Mouse (Mus musculus): ENCODE data around the gene Meltf.

Meltf gene

GRCm38 (mm10) chr16:31896971-31897774, 18.6 kb downstream of the Meltf start:
- DNase-seq = peak; percentile 83

- DNase-seq = peak; percentile 75
Measured at GRCm38 (mm10) chr16:31898546-31899326, 20.1 kb downstream of the Meltf start.

GRCm38 (mm10) chr16:31901886-31902285, 23.3 kb downstream of the Meltf start:
- DNase-seq = no peak

DNA sequence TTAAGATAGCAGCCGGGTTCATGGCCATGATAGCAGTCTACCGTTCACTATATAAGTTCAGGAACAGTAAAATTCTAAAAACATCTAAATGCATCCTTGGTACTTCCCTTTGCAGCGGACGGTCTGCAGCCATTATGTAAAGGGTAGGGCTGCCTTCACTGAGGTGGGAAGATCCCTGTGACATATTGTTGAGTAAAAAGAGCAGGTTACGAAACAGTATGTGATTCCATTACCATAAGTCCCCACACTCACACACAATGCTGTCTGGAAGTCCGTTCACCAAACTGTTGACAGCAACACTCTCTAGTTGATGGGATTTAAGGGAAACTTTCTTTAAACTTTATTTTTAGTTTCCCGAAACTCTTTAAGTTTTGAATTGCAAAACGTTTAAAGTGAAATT, 24.6 kb downstream of the Meltf start:
- DNase-seq = no peak

- DNase-seq = no peak
Measured at GRCm38 (mm10) chr16:31905331-31905730, 26.7 kb downstream of the Meltf start.

DNA sequence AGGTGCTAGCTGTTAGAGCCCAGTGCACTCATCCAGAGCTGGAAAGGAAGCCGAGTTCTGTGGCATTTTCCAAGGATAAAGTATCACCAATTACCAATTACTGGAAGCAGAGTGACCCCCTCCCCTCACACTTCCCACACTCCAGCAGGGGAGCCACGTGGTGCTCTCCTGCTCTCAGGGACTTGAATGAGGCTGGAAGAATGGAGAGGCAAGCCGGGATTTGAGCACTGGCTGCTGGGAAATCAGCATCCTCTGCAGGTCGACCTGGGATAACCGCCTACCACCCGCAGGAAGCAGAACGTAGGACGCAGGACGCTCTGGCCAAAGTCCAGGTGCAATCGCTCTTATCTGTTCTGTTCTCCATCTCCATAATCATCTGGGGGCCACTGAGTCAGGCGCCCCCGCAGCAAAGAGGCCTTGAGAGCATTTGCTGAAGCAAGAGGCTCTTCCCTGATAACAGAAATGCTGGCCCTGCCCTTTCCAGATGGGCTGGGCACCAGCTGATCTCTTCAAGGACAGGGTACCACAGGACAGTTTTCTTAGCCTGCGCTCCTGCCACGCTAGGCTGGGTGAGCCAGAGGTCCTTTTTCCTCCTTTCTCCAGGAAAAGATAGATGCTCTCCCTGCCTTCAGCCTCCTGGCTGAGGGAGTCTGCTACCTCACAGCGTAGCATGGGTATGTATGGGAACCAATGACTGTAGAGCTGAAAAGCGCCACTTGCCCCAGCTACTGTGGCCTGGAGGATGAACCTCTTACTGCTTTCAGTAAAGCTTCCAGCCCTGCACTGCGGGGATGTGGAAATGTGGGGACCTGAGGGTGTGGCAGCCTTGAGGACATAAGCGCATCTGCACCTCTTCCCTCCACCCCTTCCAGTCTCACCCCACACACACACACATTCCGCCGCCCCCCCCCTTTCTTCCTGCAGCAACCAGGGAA, 27.5 kb downstream of the Meltf start:
- peak; percentile 38 for DNase-seq

GRCm38 (mm10) chr16:31906896-31907295, 28.3 kb downstream of the Meltf start:
- no peak for DNase-seq

- no peak for DNase-seq
Measured at GRCm38 (mm10) chr16:31908959-31909358, 30.3 kb downstream of the Meltf start.

GRCm38 (mm10) chr16:31910281-31910847, 31.8 kb downstream of the Meltf start:
- DNase-seq = no peak

DNA sequence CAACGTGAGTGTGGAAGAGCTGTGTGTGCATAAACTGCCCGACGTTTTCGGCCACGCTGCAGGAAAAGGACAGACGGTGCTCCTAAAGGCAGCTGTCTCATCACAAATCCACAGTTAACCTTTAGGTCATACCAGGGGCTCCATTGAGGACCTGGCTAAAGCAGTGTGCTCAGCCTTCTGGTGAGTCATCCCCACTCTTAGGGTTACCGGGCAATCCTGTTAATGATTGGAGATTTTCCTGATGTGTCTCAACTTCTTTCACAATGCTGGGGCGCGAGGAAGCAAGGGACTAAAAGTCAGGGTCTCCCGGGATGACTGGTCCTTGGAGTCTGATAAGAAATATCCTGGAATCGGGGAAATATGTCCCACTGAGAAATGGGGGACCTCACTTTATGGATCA, 39.2 kb downstream of the Meltf start:
- no peak for DNase-seq

DNA sequence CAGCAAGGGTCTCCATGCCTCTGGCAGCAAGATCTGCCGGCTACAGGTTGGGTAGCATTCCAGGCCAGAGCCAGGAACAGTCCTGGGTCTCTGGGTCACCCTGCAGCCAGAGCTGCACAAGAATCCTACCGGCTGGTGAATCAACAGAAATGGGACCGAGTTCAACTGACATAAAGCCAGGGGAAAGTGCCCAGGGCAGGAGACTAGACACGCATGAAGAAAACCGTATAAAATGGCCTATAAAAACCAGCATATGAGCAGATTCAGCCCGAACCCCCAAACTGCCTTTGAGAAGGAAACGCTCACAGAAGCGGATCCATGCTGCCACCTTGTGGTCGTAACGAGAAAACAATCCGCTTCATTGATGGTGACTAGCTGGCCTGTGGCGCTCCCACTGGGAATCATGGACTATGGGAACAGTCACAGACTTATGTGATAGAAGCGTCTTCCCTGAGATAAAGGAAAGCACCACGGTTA, 39.7 kb downstream of the Meltf start:
- DNase-seq = peak; percentile 91

- DNase-seq = no peak
Measured at GRCm38 (mm10) chr16:31924368-31924767, 45.8 kb downstream of the Meltf start.

GRCm38 (mm10) chr16:31926091-31926490, 47.5 kb downstream of the Meltf start:
- DNase-seq = no peak

GRCm38 (mm10) chr16:31926547-31927182, 48.1 kb downstream of the Meltf start:
- DNase-seq = no peak

DNA sequence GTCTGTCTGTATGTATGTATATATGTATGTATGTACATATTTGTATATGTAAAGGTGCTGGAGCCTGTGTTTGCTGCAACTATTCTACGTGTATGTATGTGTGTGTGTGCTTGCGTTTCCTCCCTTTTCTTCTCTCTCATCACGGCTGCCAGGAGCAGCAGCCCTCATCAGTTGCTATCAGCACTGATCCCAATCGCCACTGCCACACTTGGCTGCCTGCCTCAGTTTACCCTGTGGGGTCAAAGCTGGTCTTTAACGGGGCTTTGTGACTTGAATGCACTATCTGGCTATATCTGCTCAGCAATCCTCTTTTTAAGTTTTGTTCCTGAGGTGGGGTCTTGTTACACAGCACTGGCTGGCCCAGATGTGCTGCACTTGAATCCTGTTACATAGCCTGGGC, 48.8 kb downstream of the Meltf start:
- no peak for DNase-seq

DNA sequence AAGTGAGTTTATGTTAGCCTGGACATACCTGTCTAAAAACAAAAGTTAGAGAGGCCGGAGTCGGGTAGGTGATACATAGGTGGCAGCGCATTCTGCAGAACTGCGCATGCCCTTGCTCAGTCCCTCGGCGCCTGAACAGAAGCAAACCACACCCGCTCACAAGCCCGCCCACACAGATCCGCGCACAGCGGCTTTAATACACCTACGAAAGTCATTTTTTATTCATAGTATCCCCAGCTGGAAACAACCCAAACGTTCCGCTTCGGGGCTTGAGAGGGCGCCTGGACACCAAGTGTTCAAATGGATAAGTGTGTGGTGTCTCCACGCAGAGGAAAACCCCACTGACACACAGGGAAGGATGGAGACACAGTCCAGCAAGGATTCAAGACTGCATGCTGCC, 52.7 kb downstream of the Meltf start:
- no peak for DNase-seq

DNA sequence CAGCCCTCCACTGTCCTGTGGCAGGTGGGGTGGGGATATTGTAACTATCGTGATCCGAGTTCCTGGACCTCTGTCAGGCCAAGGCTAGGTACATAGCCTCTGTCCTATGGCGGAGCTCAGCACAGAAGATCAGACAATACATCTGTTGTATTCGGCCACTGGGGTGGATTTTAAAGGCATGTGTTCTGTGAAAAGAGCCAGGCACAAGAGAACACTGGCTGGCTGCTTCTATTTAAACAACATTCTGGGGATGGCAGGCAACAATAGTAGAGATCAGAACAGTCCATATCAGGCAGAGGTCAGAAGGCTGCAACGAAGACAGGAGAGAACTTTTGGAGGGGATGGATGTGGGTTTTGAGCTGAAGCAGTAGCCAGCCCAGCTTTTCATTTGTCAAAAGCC, 53.6 kb downstream of the Meltf start:
- DNase-seq = peak; percentile 79

DNA sequence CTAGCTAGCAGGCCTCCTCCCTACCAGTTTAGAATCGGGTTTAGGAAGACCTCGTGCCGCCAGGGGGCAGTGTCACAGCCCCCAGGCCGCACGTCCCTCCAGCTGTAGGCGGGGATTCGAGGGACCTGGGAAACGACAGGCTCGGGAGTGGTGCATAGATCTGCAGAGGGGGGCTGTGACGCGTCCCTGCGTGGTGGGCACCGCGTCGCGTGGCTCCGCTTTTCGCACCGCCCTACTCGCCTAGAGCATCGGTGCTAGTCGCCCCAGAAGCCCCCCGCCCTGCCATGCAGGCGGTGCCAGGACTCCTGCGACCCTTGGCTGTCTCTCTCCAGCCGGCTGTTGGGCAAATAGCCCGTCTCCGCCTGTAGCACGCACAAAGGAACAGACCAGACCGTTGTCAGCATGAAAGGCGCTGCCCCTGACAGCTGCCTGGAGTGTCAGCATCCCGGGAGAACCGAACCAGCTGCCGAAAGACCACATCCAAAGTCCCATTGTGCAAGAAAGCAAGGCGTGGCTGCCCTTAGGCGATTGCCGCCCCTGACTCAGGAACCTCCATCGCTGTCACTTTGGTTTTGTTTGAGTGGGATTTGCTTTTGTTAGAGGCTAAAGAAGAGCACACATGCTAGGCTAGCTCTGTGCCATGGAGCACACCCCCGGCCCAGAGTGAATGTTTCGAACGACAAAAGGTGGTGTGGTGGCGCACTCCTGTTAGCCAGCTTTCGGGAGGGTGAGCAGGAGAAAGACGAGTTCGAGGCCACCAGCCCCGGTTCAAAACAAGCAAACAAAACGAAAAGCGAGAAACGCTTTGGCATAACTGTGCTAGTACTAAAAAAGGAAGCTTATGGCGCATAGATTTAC, 54.5 kb downstream of the Meltf start:
- peak; percentile 98 for DNase-seq

- peak; percentile 81 for DNase-seq
Measured at GRCm38 (mm10) chr16:31933751-31934549, 55.3 kb downstream of the Meltf start, which contains the start of gene Pigz. TSS of gene Pigz (plus strand) at chr16:31933851.

- no peak for DNase-seq
Measured at GRCm38 (mm10) chr16:31934550-31935010, 56.0 kb downstream of the Meltf start.
